Mouse (Mus musculus) liver, postnatal 0 days (tissue): ENCODE results near the gene Tap1.

ENCODE experiments used
- CTCF ChIP-seq: sonication (generic); IDR thresholded peaks from 2 replicates; pipeline ENCODE4 v1.5.1; 2016; ENCODE audit warnings: antibody characterized with exemption, low read depth
- EP300 ChIP-seq: IDR thresholded peaks from 2 replicates; pipeline ENCODE4 v1.6.1; 2016; ENCODE audit warnings: antibody characterized with exemption, low read depth, mild to moderate bottlenecking

DNA sequence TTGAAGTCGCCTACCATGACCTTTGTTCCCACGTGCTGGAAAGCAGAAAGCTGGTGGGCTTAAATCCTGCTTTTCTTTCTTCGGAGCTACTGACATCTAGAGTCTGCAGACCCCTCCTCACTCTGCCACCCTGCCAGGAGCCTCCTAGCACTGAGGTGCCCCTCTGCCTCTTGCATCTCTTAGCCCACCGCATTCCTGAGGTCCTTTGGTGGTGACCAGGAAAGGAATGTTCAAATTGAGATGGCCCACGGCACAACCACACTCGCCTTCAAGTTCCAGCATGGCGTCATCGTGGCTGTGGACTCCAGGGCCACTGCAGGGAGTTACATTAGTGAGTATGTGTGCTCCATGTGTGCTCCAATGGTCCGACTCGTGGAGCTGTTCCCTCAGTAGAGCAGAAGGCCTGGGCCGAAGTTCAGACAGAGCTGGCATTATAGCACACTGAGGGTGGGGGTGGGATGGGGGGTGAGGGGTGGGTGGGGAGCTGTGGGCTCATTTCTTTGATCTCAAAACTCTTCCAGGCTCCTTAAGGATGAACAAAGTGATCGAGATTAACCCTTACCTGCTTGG lies 11.8 kb downstream of the Tap1 start:
- no peak for TF ChIP-seq CTCF
- no peak for TF ChIP-seq EP300
